Mouse (Mus musculus): ENCODE data around the gene Trappc6a.

The Trappc6a gene

DNA sequence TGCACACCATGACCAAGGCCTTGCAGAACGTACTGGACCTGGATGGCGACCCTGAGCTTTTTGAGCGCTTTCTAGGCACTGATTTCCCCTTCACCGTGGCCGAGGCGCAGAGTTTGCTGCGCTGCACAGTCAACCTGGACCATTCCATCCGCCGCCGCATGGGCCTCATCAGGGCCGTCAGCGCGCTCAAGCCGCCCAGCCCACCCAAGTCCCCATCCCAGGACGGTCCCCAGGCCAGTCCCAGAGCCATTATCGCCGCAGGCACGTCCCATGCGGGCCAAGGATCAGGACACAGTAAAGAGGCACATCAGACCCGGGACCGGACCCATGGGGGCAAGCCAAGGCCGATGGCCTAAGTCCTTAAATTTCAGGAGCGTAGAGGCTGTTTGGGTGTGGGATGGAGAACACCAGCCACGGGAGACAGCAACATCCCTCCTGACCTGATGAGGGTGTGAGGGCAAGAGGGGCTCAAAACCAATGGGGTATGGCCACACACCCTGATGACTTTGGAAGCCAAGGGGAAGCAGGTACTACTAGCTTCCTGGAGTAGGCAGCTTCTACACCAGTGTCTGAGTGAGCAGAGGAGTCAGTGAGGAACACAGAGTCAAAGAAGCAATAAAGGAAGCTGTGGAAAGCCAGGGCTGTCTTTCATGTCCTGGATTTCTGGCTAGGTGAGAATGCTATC lies 16.4 kb downstream of the Trappc6a start:
- DNase-seq, result no peak

GRCm38 (mm10) chr7:19525105-19525481 lies 16.9 kb downstream of the Trappc6a start:
- no peak for DNase-seq

- no peak for DNase-seq
These were observed 22.9 kb downstream of the Trappc6a start for GRCm38 (mm10) chr7:19531077-19531476.

- no peak for DNase-seq
These were observed 24.0 kb downstream of the Trappc6a start for GRCm38 (mm10) chr7:19532240-19532639.

DNA sequence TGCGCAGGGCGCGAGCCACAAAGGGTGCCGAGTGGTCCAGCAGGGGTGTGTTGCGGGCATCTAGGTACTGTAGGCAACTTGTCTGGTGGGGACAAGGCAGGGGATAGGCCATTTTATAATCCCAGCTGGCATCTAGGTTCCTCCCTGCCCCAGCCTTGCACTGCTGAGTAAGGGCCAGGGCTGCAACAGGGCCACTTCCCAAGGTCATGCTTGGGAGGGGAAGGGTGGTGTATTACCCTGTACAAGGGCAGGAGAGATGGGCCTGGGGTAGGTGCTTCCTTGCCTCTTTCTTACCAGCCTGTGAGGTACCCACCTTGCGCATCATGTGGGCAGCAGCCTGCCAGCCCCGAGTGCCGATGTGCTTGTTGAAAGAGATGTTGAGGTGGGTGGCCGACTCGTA lies 26.5 kb downstream of the Trappc6a start:
- DNase-seq, result no peak

- peak; percentile 28 to 49 for DNase-seq
These were observed 32.8 kb downstream of the Trappc6a start for GRCm38 (mm10) chr7:19540771-19541566.

GRCm38 (mm10) chr7:19541681-19542154 lies 33.5 kb downstream of the Trappc6a start:
- DNase-seq, result no peak

DNA sequence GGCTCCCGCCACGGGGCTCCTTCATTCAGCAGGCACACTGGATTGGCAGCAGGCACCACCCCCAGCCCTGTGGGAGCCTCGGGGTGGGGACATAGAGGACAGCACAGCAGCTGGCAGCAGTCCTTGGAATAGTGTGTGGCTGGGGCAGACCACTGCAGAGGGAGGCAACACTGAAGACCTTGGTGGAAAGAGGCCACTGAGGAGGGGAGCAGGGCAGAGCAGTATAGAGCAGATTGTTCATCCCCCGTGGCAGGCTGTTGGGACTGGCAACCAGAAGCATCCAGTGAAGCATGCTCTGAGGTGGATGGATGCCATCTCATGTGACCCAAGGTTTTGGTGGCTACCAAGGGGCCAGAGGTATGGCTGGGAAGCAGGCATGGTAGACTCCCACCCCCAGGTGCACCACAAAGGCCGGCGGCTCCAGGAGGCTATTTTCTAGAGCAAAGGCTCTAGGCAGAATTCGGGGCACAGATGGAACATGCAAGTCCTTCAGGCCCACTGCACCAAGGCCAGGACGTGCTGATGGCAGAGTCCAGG lies 34.0 kb downstream of the Trappc6a start:
- DNase-seq, result no peak

- DNase-seq, result peak in 1 of 2 experiments; percentile 44
These were observed 35.4 kb downstream of the Trappc6a start for GRCm38 (mm10) chr7:19543584-19543983.

DNA sequence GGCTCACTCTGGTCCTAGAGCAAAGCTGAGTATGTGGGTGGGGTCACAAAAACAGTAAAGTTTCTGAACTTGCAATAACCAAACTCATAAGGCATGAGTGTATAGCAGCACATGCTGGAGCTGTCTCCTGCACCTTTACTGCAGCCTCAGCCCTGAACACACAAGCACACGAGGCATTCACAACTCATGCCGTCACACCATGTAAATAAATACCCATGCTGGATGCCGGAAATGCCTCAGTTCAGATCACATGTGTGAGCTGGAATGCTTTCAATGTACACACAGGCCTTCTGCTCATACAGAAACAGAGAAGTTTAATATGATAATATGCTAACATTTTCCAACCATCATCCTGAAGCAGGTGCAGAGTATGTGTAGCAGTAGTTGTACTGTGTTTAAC lies 37.8 kb downstream of the Trappc6a start:
- no peak for DNase-seq

DNA sequence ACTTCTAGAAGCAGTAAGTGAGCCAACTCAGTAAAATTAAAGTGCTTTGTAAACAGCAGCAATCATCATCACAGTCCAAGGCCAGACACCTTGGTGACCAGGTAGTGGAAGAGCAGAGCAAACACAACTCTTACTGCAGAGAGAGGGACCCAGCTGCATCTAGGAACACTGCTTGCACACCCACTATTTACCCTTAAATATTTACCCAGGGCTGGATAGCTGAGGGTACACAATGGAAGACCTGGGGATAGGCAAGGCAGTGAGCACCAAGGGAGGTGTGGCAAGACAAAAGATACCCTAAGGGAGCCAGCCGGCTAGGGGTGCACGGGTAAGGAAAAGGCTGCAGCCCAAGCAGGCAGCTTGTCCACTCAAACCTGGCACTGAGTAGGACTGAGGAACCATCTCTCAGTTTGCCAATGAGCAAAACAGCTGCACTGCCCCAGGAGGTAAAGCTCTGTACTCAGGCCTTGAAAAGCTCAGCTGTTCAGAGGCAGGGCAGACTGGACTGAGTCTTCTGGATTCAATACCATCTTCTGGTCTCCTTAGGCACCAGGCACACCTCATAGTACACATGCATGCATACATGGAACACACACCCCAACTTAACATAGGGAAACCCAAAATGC lies 39.3 kb downstream of the Trappc6a start:
- no peak for DNase-seq

- DNase-seq, result peak in 1 of 2 experiments; percentile 38
These were observed 41.2 kb downstream of the Trappc6a start for GRCm38 (mm10) chr7:19549394-19549793.

- no peak for DNase-seq
These were observed 43.4 kb downstream of the Trappc6a start for GRCm38 (mm10) chr7:19551634-19552033.

DNA sequence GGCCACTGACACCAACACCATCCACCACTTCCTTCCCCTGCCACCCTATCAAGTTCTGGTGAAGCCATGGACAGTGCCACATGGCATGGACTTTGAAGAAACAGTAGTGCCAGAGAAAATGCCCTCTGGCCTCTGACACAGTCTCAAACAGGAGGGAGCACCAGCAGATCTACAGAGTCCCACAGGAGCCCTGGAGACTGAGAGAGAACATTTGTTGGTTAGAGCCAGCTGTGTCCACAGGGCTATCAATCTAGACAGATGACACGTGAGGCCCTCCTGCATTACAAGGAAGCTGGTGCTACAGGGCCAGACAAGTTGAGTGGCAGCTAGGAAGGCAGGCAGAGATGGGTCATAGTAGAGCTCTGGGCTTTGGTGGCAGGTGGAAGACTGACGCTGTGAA lies 44.2 kb downstream of the Trappc6a start:
- no peak for DNase-seq

DNA sequence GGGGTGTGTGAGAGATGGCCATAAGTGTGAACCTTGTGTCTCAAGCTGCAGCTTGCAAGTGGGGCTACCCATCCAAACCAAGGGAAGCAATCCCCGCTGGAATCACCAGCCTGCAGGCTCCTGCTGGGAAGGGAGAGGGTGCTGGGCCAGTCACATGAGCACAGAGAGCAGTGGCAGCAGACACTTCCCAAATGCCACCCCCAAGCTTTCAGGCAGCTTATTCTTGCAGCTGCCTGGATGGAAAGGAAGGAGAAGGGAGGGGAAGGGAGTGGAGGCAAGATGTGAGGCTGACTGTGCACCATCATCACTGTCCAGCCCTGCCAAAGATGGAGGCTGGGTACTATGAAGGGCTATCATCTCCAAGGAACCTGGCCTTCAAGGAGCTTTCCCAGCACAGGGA lies 46.0 kb downstream of the Trappc6a start:
- DNase-seq, result no peak

DNA sequence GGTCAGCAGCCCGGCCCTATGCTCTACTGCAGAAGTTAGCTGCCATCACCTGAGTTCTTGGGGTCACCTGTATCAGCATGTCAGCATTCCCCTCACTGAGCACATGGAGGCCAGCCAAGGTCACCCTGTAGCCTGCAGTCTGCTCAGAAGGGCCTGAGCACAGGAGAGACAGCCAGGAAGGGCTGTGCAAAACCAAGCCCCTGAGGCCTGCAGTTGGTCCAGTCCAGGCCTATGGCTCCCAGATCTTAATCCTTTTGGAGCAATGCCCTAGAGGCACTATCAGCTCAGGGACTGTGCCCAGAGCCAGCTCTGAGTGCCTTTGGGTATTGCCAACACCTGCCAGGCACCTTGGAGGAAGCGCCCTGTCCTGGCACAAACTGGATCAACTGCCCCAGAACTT lies 48.9 kb downstream of the Trappc6a start:
- no peak for DNase-seq

GRCm38 (mm10) chr7:19557982-19558900 lies 50.0 kb downstream of the Trappc6a start:
- DNase-seq, result peak in 1 of 2 experiments; percentile 73

GRCm38 (mm10) chr7:19558965-19559364 lies 50.8 kb downstream of the Trappc6a start:
- no peak for DNase-seq

- DNase-seq, result peak in 1 of 2 experiments; percentile 46
These were observed 52.5 kb downstream of the Trappc6a start for GRCm38 (mm10) chr7:19560491-19561260.

DNA sequence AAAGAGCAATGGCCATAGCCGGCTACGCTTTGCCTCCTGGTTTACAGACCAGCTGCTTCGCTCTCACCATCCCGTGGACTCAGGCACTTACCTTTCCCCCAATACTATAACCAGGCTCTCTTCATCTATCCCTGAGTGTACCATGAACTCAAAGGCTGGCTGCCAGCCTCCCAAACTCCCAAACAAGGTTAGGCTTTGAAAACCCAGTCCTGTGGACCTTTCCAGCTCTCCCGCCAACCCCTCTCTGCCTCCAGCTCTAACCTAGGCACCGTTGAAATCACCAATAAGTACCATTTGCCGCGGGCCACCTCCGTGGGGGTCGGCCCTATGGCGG lies 53.2 kb downstream of the Trappc6a start:
- no peak for DNase-seq

DNA sequence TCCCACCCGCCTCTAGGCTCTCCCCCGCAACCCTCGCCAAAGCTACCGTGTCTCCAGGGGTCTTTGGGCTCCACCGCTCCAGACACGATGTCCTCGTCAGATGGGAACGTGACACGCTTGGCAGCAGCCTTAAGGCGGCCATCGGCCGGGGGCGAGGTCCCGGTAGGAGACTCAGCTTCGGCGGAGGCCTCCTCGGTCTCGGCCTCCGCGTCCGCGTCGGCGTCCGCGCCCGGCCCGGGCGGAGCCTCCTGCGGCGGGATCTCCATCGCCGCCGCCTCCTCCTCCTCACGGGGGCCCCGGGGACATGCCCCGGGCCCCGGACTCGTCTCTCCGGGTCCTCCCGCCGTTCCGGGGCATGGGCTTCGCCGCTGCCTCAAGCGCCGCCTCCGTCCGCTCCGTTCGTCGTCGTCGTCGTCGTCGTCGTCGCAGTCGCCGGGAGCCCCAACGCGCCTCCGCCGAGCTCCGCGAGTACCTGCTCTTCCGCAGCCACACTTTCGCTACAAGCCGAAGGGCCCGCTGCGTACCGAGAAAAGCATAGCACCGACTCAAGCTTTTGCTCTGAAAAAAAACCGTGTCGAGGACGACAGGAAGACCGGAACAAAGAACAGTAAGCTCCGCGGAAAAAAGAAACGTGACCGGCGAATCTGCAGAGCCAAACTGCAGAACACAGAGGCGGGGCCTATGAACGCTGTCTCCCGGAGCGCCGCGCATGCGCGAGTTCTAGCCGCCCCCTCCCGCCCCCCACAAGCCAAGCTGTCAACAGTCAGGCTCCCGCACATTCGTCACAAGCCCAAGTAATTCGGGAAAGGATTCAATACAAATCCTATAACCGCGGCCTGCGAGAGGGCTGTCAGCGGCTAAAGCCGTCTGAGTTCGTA lies 53.8 kb downstream of the Trappc6a start:
- peak; percentile 91 to 93 for DNase-seq

Measured in lung, postnatal 4 days (tissue).